Mouse (Mus musculus) cerebellum, adult 11-12 months (tissue): ENCODE measurements around the gene Mpv17l2.

Source experiments
- DNase-seq: peaks from one replicate; pipeline ENCODE4 v3.0.0; 2022

Gene Mpv17l2

DNA sequence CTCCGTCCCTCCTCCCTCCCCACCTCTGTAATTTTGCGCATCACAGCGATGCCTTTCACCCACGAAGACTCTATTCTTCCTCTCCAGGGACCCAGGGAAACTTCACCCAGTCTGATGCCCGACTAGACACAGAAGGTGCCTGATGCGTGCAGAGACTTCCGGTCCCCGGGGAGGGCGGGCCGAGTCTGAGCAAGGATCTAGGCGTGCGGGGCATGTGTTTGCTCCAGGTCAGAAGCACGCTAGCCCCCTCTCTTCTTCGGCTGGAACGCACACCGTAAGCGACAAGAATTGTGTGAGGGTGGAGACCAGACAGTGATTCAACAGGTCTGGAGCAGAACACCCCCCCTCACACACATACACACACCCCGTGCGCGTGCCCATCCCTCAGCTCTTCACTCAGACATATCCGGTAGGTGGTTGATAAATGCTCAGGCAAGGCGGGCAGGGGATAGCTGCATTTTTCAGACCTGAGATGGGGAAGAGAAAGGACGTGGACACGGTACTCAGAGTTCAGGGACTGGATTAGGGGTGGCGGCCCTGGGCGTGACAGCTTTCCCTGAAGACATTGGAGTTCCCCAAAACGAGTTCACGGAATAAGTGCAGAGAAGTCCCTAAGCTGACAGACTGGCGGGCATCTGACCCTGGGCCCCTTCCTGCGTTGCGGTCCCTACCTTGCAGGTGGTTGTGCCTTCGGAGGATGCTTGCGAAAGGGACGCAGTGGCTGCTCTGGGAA lies 5.3 kb upstream of the Mpv17l2 start:
- no peak for DNase-seq

DNA sequence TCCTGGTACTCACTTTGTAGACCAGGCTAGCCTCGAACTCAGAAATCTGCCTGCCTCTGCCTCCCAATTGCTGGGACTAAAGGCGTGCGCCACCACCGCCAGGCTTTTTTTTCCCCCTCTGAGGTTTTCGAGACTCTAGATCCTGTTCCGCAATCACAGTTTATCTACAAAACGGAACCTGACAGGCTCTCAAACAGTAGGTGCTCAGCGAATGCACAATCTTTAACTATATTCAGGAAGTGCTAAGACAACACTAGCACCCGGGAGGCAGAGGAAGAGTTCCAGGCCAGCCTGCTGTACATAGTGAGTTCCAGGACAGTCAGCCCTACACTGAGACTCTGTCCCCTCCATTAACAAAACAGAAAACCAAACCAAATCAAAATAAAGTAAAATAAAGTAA lies 4.6 kb upstream of the Mpv17l2 start:
- no peak for DNase-seq

DNA sequence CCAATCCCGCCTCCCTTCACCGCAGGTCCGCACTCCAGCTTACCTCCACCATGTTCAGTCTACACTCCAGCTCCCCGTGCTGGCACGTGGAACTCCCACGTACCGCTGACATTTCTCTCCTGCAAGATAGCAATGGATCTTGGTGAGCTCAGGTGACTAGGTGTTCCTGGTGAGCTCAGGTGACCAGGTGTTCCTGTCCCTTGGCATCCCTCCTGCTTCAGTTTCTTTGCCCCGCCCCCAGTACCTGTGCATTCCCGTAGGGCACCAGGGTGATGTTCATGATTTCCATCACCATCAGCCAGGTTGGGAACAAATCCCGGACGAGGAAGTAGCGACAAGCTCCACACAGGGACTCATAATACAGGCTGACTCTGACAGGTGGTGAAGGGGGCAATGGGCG lies 3.9 kb upstream of the Mpv17l2 start:
- peak; percentile 68 for DNase-seq

DNA sequence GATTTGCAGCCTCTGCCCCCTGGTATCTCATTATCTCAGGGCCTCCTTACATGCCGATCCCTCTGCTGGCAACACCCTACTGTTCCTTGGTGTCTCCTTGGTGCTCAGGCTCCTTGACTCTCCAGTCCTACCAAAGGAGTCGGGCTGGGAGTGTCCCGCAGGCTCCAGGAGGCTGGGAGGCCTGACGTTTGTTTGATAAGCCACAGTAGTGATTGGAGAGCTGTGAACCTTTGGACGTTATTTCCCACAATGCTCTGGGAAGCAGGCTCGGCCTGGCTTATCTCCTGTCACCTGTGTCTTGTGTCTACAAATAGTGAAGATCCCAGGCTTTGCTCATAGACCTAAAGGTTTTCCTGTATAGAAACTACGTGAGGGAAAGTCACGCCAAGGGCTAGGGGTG lies 3.3 kb upstream of the Mpv17l2 start:
- DNase-seq, result no peak

DNA sequence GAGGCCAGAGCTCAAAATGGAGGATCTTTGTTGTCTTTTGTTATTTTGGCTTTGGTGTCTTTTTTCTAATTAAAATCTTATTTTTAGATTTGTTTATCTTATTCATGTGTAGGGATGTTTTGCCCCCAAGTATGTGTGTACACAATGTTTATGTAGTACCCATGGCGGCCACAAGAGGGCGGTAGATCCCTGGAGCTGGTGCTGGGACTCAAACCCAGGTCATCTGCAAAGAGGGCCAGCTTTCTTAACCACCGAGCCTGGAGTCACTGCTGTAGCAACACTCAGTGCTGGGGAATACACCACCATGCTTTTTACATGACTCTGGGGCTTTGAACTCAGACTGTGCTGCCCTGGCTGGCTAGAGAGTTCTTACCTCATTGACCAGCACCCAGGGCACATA lies 2.6 kb upstream of the Mpv17l2 start:
- peak; percentile 58 for DNase-seq

DNA sequence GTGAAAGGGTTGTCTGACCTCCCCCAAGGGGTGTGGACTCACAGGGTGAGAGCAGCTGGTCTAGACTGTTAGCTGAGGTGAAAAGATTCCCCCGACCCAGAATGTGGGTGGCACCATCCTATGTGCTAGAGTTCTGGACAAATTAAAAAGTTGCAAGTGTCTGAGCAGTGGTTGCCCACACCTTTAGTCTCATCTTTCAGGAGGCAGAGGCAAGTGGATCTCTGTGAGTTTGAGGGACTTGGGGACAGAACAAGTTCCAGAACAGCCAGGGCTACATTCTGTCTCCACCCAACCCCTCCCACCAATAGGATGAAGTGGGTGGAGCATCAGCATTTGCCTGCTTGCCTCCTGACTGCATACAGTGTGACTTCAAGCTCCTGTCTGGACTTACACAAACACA lies 1.4 kb upstream of the Mpv17l2 start:
- peak; percentile 53 for DNase-seq

DNA sequence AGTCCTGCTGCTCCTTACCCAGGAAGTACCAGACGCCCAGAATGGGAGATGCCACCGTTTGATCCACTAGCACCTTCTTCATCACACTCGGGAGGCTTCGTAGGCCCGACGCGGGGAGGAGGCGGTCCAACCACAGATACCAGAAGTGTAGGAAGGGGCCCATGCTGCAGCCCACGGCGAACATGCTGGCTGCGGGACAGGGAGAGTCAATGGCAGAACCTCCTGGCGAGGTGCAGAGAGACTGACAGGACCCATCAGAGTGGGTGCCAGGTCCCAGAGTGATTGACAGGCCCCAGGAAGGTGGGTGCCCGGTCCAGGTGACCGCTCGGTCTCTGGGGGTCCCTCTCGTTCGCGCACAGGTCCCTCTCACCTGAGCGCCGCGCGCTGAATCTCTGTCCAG lies 396 bp downstream of the Mpv17l2 start:
- no peak for DNase-seq

DNA sequence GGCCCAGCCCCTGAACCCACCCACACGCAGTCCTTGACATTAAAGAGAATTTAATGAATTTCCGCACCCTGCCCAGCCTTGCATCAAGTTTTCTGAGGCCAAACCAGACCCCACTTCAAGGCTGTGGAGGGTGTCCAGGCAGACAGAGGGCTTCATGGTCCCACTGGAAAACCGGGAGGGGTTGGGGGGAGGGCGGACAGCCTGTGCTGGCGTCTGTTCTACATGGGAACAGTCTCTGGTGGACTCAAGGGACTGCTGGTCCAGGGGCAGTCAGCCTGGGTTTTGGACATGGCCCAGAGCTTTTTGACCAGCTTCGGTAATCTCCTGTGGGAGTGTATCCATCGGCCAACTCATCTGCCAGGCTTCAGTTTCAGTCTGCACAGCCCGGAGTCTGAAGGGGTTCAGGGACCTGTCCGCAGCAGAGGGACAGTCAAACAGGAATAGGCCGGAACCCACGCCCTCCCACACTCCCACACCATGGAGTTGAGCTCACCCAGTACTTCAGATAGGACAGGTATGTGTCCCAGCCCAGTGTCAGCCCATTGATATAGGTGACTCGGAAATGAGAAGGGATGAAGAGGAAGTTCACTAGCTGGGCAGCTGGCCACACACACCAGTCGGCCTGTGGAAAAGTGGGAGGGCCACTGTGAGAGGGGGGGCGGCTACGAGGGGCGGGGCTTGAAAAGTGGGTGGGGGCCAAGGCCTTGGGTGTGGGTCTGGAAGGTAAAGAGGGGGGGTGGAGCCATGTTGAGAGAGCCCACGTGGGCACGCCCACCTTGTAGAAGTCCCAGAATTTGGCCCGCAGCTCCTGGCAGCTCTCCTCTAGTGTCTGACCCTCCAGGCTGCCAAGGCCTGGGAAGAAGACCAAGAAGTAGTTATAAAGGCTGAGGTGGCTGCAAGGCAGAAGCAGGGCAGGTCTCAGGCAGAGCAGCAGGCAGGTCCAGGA lies 1.9 kb downstream of the Mpv17l2 start:
- DNase-seq, result peak; percentile 71

DNA sequence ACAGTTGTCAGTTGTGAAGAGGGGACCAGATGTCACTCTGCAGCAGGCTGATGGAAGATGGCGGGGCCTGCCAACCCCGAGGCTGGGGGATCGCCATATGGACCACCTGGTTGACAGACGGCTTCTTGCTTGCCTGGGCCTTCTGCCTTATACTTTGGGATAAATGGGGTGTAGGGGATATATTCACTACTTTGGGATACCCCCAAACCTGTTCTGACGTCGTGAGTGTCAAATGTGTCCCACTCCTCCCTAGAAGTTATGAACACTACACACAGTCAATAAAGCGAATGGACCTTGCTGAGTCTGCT lies 2.5 kb downstream of the Mpv17l2 start:
- no peak for DNase-seq

DNA sequence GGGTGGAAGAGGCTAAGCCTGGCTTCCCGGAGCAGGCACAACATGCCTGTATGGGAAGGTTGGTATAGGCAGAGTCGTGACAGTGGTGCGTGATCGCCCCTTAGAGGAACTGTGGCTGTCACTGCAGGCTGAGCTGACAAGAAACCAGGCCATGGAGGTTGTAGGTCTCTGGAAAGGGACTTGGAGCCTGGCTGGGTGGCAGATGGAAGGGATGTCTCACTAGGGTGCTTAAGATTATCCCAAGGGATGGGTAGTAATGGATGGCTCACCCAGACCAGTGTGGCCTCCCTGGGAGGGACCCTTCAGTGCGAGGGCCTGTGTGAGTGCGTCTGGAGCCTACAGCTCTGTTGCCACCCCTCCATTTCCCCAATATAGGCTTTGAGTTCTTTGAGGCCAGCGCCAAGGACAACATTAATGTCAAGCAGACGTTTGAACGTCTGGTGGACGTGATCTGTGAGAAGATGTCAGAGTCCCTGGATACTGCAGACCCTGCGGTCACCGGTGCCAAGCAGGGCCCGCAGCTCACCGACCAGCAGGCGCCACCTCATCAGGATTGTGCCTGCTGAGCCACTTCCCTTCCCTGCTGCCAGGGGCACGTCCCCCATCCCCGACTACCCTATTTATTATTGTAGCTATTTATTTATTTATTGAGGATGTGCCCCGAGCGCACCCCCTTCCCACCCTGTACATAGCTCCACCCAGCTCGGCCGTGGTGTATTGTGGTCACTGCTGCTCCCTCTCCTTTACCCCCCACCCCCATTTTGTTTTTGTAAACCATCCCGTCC lies 3.0 kb downstream of the Mpv17l2 start:
- DNase-seq, result peak; percentile 56

DNA sequence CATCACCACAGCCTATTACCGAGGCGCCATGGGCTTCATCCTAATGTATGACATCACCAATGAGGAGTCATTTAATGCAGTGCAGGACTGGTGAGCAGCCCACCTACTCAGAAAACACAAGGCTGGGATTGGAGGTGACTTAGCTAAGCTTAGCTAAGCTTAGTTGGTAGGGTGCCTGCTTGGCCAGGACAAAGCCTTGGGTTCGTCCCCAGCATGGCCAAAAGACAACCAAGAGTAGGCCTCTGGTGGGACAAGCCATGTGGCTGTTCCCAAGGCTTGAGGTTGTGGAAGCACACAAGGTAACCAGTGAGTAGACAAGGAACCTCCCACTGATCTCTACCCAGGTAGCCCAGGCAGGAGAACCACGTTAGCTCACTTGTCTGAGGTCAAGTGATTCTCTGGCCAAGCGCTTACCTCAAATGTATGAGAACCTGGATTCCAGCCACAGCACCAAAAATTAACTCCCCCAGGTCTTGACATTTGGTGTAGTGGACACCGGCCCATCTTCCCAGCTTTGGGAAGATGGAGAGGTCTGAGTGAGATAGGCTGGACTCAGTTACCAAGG lies 4.2 kb downstream of the Mpv17l2 start:
- DNase-seq, result peak; percentile 55

DNA sequence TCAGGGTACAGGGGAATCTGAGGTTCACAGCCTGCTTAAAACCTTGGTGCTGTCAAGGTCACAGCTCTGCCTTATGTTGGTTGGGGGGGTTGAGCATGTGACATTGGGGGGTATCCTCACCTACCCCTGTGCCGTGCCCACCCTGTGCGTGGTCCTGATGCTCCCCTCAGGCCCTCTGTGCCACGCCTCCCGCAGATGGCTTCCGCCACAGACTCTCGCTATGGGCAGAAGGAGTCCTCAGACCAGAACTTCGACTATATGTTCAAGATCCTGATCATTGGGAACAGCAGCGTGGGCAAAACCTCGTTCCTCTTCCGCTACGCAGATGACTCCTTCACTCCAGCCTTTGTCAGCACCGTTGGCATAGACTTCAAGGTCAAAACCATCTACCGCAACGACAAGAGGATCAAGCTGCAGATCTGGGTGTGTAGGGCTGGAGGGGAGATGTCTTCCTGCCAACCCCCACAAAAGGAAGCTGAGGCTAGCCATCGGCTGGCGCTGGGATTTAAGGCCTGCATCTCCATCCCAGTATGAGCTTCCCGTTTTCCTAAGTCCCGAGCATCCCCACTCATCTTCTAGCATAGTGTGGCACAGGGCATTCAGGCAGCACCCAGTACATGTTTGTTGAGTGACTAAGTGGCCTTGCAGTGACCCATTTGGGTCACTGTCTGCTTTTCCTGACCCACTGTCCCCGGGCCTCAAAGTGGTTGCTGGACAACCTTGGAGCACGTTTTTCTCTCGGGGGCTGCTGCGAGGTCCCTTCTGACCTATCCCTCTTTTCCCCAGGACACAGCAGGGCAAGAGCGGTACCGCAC lies 4.9 kb downstream of the Mpv17l2 start:
- DNase-seq, result peak; percentile 65

DNA sequence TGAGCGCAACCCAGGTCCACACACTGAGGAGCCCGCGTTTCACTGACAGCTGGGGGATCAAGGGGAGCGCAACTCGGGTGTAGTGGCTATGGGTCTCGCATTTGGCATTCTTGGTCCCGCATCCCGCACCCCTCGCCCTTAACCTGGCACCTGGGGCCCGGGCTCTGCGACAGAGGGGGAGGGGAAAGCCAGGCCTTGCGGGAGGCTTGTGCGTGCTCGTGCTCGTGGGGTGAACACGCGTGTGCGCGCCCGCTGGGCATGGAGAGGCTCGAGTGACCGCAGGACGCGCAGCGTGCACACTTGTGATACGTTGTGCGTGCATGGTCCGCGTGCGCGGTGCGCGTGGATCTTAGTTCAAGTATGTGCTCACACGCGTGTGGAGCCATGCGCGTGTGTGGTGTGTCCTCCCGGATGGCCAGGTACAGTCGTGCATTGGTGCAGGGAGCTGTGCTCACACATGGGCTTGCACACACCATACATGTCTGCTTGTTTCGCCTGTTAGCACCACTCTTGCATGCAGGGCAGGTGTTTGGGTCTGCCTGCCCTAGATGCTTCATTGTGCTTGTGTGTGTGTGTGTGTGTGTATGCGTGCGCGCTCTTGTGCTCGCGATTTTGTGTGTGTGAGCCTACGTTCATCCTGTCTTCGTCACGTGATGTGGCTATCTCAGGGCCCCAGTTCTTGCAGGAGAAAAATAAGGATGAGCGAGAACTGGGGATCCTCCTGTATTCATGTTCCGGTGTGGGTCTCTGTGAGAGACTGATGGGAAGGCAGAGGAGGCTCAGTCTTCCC lies 5.7 kb downstream of the Mpv17l2 start:
- peak; percentile 90 for DNase-seq

DNA sequence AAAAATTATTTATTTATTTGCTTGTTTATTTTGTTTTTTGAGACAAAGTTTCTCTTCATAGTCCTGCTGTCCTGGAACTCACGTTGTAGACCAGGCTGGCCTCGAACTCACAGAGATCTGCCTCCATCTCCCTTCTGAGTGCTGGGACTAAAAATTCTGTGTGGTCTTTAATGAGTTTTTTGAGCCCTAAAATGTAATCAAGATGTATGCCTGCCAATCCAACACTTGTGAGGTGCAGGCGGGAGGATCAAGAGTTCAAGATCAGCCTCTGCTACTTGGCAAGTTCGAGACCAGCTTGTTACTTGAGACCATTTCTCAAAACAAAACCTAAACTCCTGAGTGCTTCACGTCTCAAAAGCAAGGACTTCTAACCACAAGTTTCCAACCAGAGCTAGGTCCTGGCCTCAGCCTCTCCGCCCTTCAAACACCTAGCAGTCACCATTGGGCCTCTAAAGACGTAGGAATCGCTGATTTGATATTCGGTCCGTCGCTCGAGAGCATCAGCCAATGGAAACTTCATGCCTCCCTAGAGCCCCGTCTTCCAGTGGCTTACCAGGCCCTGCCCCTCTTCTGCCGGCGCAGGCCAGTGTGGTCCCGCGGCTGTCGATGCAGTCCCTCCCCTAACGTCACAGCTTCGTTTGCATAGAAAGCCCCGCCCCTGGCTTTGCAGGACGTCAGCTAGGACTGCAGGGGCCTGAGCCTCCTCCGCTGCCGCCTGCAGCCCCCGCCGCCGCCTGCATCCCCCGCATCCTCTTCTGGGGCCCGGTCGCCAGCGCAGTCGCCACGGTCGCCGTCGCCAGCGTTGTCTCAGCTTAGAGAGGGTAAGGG lies 6.5 kb downstream of the Mpv17l2 start, which contains the start of gene Rab3a:
Rab3a (plus strand) TSS at position 637 of the 828 bp plus-strand sequence.
- DNase-seq, result peak; percentile 98

DNA sequence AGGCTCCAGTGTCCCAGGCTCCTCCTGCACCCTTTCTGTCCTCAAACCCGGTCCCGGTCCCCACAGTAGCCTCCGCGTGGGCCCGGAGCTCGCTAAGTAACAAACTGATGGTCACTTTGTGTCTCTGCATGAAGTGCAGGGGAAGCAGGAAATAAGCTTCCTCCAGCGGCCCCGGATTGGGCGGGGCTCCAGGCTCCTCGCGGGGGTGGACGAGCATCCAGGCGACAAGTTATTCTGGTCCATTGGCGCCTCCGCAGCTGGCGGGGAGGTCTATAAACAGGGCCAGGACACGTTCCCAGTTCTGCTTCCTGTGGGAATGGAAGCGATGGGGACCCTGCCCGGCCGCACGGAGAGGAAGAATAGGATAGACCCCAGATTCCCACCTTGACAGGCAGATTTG lies 7.6 kb downstream of the Mpv17l2 start:
- peak; percentile 67 for DNase-seq

DNA sequence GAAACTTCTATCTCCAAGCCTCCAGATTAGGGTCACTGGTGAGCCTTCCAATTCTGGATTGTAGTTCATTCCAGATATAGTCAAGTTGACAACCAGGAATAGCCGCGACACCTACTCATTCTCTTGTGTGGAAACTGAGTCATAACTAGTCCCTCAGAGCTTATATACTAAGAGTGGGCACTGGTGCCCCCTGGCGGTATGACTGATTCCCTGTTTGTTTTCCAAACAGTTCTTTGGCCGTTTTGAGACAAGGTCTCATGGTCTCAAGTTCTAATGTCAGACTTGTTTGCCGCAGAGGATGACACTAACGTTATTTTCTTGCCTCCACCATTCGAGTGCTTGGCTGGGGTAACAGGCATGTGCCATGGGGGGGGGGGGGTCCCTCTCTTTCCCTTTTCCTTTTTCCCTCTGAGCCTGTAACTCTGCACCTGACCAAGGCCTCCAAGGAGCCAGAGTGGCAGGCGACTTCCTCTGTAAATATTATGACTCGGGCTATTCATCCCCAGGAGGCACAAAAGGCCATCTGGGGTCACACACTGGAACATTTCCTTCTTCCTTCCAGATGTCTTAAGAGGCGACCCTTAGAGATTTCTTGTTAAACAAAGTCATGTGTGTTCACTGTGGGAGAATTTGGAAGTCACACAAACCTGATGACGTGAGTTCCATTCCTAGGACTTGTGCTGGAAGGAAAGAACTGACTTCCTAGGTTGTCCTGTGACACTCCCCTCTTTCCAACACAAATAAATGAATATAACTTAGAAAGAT lies 8.6 kb downstream of the Mpv17l2 start:
- peak; percentile 62 for DNase-seq

DNA sequence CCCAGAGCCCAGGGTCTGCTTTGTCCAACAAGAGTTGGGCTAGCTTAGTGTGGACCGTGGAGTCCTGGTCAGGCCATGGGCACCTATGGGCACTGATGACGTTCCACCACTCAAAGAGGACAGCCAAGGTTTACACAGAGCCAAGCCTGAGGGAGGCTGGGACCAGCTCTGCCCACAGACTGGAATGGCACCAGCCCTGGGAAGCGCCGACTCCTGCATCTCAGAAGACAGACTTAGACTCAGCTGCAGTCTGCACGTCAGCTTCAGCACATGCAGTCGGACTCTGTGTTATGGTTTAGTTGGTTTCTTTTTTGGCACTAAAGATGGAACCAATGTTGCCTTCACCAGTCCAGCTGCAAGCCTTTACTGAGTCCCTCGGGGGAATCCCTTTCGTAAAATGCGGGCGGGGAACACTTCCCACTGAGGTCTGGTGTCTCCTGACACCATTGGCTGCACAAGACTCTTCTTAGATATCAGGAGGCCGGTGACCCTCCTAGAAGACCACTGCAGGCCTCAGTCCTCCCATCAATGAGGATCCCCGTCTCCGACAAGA lies 10.5 kb downstream of the Mpv17l2 start:
- peak; percentile 18 for DNase-seq

DNA sequence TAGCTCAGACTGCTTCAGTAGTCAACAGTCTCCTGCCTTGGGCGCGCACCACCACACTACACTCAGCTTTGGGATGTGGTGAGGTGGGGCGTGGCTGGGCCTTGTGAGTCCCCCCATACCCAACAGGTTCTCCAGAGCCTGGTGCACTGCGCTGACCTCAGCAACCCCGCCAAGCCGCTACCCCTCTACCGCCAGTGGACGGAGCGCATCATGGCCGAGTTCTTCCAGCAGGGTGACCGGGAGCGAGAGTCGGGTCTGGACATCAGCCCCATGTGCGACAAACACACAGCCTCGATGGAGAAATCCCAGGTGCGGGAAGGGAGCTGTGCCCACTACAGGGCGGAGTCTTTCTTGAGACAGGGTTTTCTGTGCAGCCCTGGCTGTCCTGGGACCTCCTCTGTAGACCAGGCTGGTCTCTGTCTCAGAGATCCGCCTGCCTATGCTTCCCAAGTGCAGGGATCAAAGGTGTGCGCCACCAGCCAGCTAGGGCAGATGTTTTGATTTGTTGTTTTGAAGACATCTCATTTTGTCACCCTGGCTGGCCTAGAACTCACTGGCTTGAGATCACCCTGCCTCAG lies 11.6 kb downstream of the Mpv17l2 start:
- DNase-seq, result peak; percentile 16
